Mouse (Mus musculus) mature B cell (primary cell): ENCODE results near the gene Serf2.
"Not testable (repeated sequence)": the region's sequence is repeated elsewhere in the genome, so short reads cannot be mapped to it uniquely, and the experiment has no call there.

Experiments
- in situ Hi-C: fragments of 300-500 bp; cut with MboI; formaldehyde crosslinking; loops from 2 replicates; pipeline ENCODE4 v1.14.3; 2019

Gene Serf2

GRCm38 (mm10) chr2:121447006-121447405, 2.0 kb upstream of the Serf2 start:
- in situ Hi-C loops = no loop called here

- in situ Hi-C loops = no loop called here
These were observed 859 bp upstream of the Serf2 start for GRCm38 (mm10) chr2:121448136-121448535.

- in situ Hi-C loops = no loop called here
These were observed 583 bp downstream of the Serf2 start for GRCm38 (mm10) chr2:121449545-121450011.

- in situ Hi-C loops = no loop called here
These were observed 1.1 kb downstream of the Serf2 start for GRCm38 (mm10) chr2:121450093-121450492.

- in situ Hi-C loops = no loop called here
These were observed 3.4 kb downstream of the Serf2 start for GRCm38 (mm10) chr2:121452361-121452760.

GRCm38 (mm10) chr2:121452990-121453389, 4.0 kb downstream of the Serf2 start, which contains the start of gene Hypk:
Gene Hypk, plus strand, starts transcription at chr2:121453290.
- in situ Hi-C loops = no loop called here

- in situ Hi-C loops = no loop called here
These were observed 4.9 kb downstream of the Serf2 start for GRCm38 (mm10) chr2:121453917-121454316.

GRCm38 (mm10) chr2:121455534-121455933, 6.5 kb downstream of the Serf2 start:
- in situ Hi-C loops = no loop called here

- in situ Hi-C loops = no loop called here
These were observed 8.0 kb downstream of the Serf2 start, which contains the start of gene Serinc4 for GRCm38 (mm10) chr2:121456692-121457642. Gene Serinc4, minus strand, starts transcription at chr2:121456781.

- in situ Hi-C loops = no loop called here
These were observed 11.1 kb downstream of the Serf2 start for GRCm38 (mm10) chr2:121460071-121460470.

- in situ Hi-C loops = not testable (repeated sequence)
These were observed 20.0 kb downstream of the Serf2 start for GRCm38 (mm10) chr2:121468982-121469381.

- in situ Hi-C loops = not testable (repeated sequence)
These were observed 23.8 kb downstream of the Serf2 start for GRCm38 (mm10) chr2:121472783-121473182.

- in situ Hi-C loops = not testable (repeated sequence)
These were observed 24.5 kb downstream of the Serf2 start, which contains the start of gene Mfap1b for GRCm38 (mm10) chr2:121473301-121474179. Gene Mfap1b, minus strand, starts transcription at chr2:121474067.

GRCm38 (mm10) chr2:121474180-121474535, 25.2 kb downstream of the Serf2 start:
- in situ Hi-C loops = no loop called here

GRCm38 (mm10) chr2:121475306-121475705, 26.3 kb downstream of the Serf2 start:
- in situ Hi-C loops = not testable (repeated sequence)

- in situ Hi-C loops = no loop called here
These were observed 28.7 kb downstream of the Serf2 start for GRCm38 (mm10) chr2:121477491-121478266.

GRCm38 (mm10) chr2:121480498-121480897, 31.5 kb downstream of the Serf2 start:
- in situ Hi-C loops = no loop called here

GRCm38 (mm10) chr2:121480916-121481315, 31.9 kb downstream of the Serf2 start:
- in situ Hi-C loops = not testable (repeated sequence)

- in situ Hi-C loops = no loop called here
These were observed 34.6 kb downstream of the Serf2 start for GRCm38 (mm10) chr2:121483576-121483975.

- in situ Hi-C loops = not testable (repeated sequence)
These were observed 35.4 kb downstream of the Serf2 start for GRCm38 (mm10) chr2:121484403-121484802.

- in situ Hi-C loops = not testable (repeated sequence)
These were observed 52.6 kb downstream of the Serf2 start for GRCm38 (mm10) chr2:121501550-121501949.
